Mouse (Mus musculus) cerebellum, adult 2 months (tissue): Measurements from ENCODE around the gene Fgfr2.

ENCODE experiments used
- CTCF ChIP-seq: fragments of 200-500 bp; IDR thresholded peaks from 2 replicates; pipeline ENCODE4 v1.5.1; 2011; ENCODE audit warnings: low read depth, mild to moderate bottlenecking, control low read depth, low read length, moderate library complexity, borderline replicate concordance; ENCODE audit not compliant: insufficient read depth
- POLR2A ChIP-seq: fragments of 200-500 bp; IDR thresholded peaks from 2 replicates; pipeline ENCODE4 v1.6.1; 2011; ENCODE audit warnings: low read length, control low read depth, borderline replicate concordance; ENCODE audit not compliant: insufficient read depth

GRCm38 (mm10) chr7:130545893-130546292, 2577.3 kb downstream of the Fgfr2 start:
- TF ChIP-seq CTCF = no peak
- TF ChIP-seq POLR2A = no peak
